Mouse (Mus musculus) small intestine, adult 2 months (tissue): ENCODE measurements around the gene Fau. TPM values are rescaled to one million over a fixed set of nuclear protein-coding genes. Genes with fewer than 3 reads are reported as not detected.

Experiments used
- H3K27ac ChIP-seq: fragments of 200-500 bp; 2 replicates; pipeline ENCODE4 v1.5.1; 2012; ENCODE audit warnings: low read depth, low read length, control low read depth, inconsistent platforms; ENCODE audit not compliant: insufficient read depth
- H3K27me3 ChIP-seq: fragments of 200-500 bp; 2 replicates; pipeline ENCODE4 v1.6.1; 2012; ENCODE audit warnings: mild to moderate bottlenecking, moderate library complexity, low read length, inconsistent platforms; ENCODE audit not compliant: control insufficient read depth, insufficient read depth
- H3K36me3 ChIP-seq: fragments of 200-500 bp; 2 replicates; pipeline ENCODE4 v1.6.1; 2012; ENCODE audit warnings: mild to moderate bottlenecking, low read length, control low read depth, inconsistent platforms; ENCODE audit not compliant: control insufficient read depth, insufficient read depth
- H3K4me1 ChIP-seq: fragments of 200-500 bp; 2 replicates; pipeline ENCODE4 v1.6.1; 2012; ENCODE audit warnings: low read length, inconsistent platforms, mixed read lengths; ENCODE audit not compliant: control insufficient read depth, insufficient read depth, insufficient read length
- H3K4me3 ChIP-seq: fragments of 200-500 bp; 2 replicates; pipeline ENCODE4 v1.5.1; 2012; ENCODE audit warnings: low read depth, mild to moderate bottlenecking, control low read depth, inconsistent platforms, low read length, moderate library complexity
- CTCF ChIP-seq: fragments of 200-500 bp; IDR thresholded peaks from 2 replicates; pipeline ENCODE4 v1.5.1; 2012; ENCODE audit warnings: low read depth, mild to moderate bottlenecking, control low read depth, inconsistent platforms, low read length, moderate library complexity, mixed read lengths; ENCODE audit not compliant: insufficient replicate concordance, insufficient read length; ENCODE audit errors: extremely low read depth
- POLR2A ChIP-seq: fragments of 200-500 bp; IDR thresholded peaks from 2 replicates; pipeline ENCODE4 v1.6.1; 2012; ENCODE audit warnings: low read depth, mild to moderate bottlenecking, control low read depth, inconsistent platforms, low read length, moderate library complexity
- whole genome bisulfite sequencing: fragments of 180-500 bp; shearing (Covaris S2); methylation state at CpG from one replicate; pipeline ENCODE4 v1.1.7; 2018; 5-methylcytosine and 5-hydroxymethylcytosine counted together
- polyA plus RNA-seq: library from polyadenylated mRNA; depleted of rRNA; stranded (reverse); fragments of >200 nt; gene quantifications from 2 replicates; pipeline ENCODE4 v1.2.3, GENCODE M21; 2012

Fau gene
- polyA plus RNA-seq, 1 experiment = 2,469 TPM

- TF ChIP-seq POLR2A = no peak
- TF ChIP-seq CTCF = no peak
- WGBS = 21% methylated on average over 5 of the region's 5 CpGs
- H3K36me3 ChIP-seq = peaks cover 17% of the 10 kb centered on the region; the same call in 1 of the 2 replicates
- H3K27me3 ChIP-seq = no peaks in the 10 kb centered on the region
- H3K4me1 ChIP-seq = peaks cover 13% of the 10 kb centered on the region
- no peak overlapping the region for H3K27ac ChIP-seq
- H3K4me3 ChIP-seq = peak overlapping the region; percentile 67
Observed at GRCm38 (mm10) chr19:6066571-6066970, 8.9 kb downstream of the Fau start.

GRCm38 (mm10) chr19:6067011-6067723 is 9.5 kb downstream of the Fau start:
- WGBS = under 1% methylated on average over 30 of the region's 30 CpGs
- Histone ChIP-seq H3K4me1 (peaks cover 12% of the 10 kb centered on the region), H3K27me3 (no peaks in the 10 kb centered on the region), H3K36me3 (peaks cover 17% of the 10 kb centered on the region; the same call in 1 of the 2 replicates), H3K27ac (peak overlapping the region; percentile 33), H3K4me3 (peak overlapping the region; percentile 67)
- TF ChIP-seq CTCF (peak; percentile 79), POLR2A (no peak)

DNA sequence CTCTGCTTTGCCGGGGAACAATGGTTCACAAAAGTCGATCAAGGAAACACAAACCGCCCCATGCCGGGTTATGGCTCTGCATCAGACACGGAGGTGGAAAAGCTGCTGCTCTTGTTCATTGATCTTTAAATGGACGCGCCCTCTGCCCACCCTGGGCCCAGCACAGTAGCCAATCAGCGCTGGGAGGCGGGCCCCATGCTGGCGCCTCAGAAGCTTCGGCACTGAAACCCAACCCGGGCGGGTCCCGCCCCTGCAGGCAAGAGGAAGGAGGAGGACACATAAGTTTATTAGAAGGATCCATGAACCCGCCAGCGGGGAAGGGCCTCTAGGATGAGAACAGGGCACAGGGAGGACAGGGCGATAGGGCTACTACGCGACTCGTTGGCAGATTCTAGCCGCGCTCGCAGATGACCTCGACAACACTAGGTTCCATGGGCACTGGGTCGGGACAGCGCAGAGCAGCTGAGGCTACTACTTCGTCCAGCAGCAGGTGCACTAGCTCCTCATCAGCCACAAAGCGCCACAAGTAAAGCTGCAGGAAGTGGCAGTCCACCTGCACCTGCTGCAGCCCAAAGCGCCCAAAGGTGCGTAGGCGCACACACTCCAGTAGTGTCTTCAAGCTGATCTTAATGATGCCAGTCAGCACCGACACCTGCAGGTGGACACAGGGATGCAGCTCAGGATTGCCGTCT is 10.2 kb downstream of the Fau start, which contains the start of gene Tm7sf2:
Gene Tm7sf2 (minus strand): TSS at position 650 of the 692 bp plus-strand sequence.
- Histone ChIP-seq H3K27ac (peak within 1 kb of the TSS; percentile 86), H3K27me3 (no peaks in the 10 kb centered on the region), H3K36me3 (peaks cover 21% of the 10 kb centered on the region; the same call in 1 of the 2 replicates), H3K4me3 (peak within 1 kb of the TSS; percentile 67), H3K4me1 (peaks cover 8% of the 10 kb centered on the region)
- no peak for TF ChIP-seq CTCF
- peak; percentile 40 for TF ChIP-seq POLR2A
- 4% methylated on average over 33 of the region's 33 CpGs for WGBS

- Histone ChIP-seq H3K27me3 (no peaks in the 10 kb centered on the region), H3K4me1 (peaks cover 8% of the 10 kb centered on the region), H3K36me3 (peaks cover 27% of the 10 kb centered on the region), H3K27ac (no peak overlapping the region), H3K4me3 (no peak overlapping the region)
- WGBS = 74% methylated on average over 4 of the region's 4 CpGs
- TF ChIP-seq POLR2A (no peak), CTCF (no peak)
Observed at GRCm38 (mm10) chr19:6068951-6069350, 11.3 kb downstream of the Fau start.

- H3K27ac ChIP-seq = no peak overlapping the region
- no peak overlapping the region for H3K4me3 ChIP-seq
- H3K36me3 ChIP-seq = peaks cover 28% of the 10 kb centered on the region
- H3K4me1 ChIP-seq = peaks cover 8% of the 10 kb centered on the region
- TF ChIP-seq POLR2A (no peak), CTCF (no peak)
- no peaks in the 10 kb centered on the region for H3K27me3 ChIP-seq
- 93% methylated on average over 10 of the region's 10 CpGs for WGBS
Observed at GRCm38 (mm10) chr19:6069851-6070250, 12.2 kb downstream of the Fau start.

DNA sequence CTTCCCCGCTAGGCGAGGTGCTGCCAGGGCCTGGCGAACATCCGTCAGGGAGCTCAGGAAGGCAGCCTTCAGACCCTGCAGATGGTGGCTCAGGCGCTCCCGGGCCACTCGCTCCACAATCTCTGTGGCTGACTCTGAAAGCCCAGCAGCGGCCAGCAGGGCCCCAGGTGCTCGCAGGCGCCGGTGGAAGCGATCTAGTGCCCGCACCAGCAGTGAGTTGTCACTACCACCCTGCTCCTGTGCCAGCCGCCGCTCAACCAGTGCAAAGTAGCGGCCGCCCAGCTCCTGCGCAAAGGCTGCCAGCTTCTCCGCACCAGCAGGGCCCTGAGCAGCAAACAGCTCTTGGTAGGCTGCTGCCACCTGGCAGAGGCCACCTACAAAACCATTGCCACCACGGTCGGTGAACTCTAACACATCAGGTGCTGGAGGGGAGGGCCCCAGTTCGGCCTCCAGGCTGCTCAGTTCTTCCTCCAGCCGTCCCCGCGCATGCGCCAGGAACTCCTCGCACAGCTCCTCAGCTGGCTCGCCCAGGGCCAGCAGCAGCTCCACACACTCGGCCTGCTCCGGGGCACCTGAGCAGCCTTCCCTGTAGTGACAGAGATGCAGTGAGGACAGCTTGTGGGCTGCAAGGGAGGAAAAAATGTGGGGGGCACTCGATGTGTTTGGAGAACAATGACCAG is 13.1 kb downstream of the Fau start:
- H3K4me3 ChIP-seq = no peak overlapping the region
- no peak overlapping the region for H3K27ac ChIP-seq
- peaks cover 33% of the 10 kb centered on the region for H3K36me3 ChIP-seq
- H3K27me3 ChIP-seq = no peaks in the 10 kb centered on the region
- TF ChIP-seq POLR2A = no peak
- H3K4me1 ChIP-seq = peaks cover 8% of the 10 kb centered on the region
- 90% methylated on average over 31 of the region's 31 CpGs for WGBS

- peaks cover 33% of the 10 kb centered on the region for H3K36me3 ChIP-seq
- H3K27me3 ChIP-seq = no peaks in the 10 kb centered on the region
- no peak overlapping the region for H3K4me3 ChIP-seq
- 95% methylated on average over 19 of the region's 19 CpGs for whole genome bisulfite sequencing
- peaks cover 11% of the 10 kb centered on the region for H3K4me1 ChIP-seq
- TF ChIP-seq CTCF (no peak), POLR2A (no peak)
- no peak overlapping the region for H3K27ac ChIP-seq
Observed at GRCm38 (mm10) chr19:6071261-6071660, 13.6 kb downstream of the Fau start.
